Mouse (Mus musculus): ENCODE data around the gene Swsap1.

Swsap1 gene

GRCm38 (mm10) chr9:21962416-21963059 is 7.0 kb downstream of the Swsap1 start:
- in situ Hi-C loops (cut with MboI; ENCODE audit: low sequenced_read_pairs): no loop called here

DNA sequence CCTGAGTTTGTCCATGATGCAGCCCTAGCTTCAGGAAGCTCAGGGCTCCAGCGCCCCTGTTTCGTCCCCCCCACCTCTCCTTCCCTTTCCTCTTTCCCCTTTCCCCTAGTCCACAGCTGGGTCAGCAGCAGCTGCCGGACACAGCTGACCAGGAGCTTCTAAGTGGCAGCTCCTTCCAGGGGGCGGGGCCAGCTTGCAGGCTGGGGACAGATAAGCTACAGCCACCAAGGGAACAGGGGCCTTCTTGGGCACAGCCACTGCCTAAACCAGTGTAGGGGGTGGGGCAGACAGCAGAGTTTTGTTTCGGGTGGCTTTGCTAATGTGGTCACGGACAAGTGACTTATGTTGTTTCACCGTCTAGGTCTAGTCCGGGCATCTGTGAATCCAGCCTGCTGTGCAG is 7.9 kb downstream of the Swsap1 start, which contains the start of gene Epor:
Epor (minus strand) TSS at position 90 of the 400 bp plus-strand sequence.
- in situ Hi-C loops (cut with MboI; ENCODE audit: low sequenced_read_pairs): no loop called here

- in situ Hi-C loops (cut with MboI; ENCODE audit: low sequenced_read_pairs): no loop called here
Measured at GRCm38 (mm10) chr9:21968883-21969282, 13.3 kb downstream of the Swsap1 start.

GRCm38 (mm10) chr9:21969304-21969703 is 13.7 kb downstream of the Swsap1 start:
- in situ Hi-C loops (cut with MboI; ENCODE audit: low sequenced_read_pairs): no loop called here

DNA sequence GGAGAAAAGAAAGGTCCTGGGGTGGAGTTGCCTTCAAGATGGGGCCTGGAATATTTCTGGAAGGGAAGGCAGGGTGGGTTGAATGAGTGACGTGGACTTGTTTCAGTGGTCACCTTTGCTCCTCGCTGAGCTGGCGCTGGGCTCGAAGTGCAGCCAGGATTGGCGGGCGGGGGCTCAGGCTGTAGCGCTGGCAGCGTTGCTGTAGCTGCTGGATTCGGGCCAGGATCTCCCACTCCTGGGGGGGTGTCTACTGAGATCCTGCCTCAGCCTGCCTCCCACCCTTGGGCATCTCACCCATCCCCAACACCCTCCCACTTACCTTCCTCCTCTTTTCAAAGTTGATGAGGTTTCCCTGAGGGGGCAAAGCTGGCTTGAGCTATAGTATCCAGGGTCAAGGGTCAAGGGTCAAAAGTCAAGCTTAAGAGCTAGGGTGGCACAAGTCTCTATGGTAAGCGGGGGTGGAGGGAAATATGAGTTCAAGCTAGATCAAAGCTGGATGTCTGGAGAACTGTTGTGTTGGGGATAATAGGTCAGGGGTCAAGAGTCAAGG is 21.1 kb downstream of the Swsap1 start:
- in situ Hi-C loops (cut with MboI; ENCODE audit: low sequenced_read_pairs): no loop called here

- in situ Hi-C loops (cut with MboI; ENCODE audit: low sequenced_read_pairs): no loop called here
Measured at GRCm38 (mm10) chr9:21977331-21977730, 21.8 kb downstream of the Swsap1 start.

GRCm38 (mm10) chr9:21977972-21978371 is 22.4 kb downstream of the Swsap1 start:
- in situ Hi-C loops (cut with MboI; ENCODE audit: low sequenced_read_pairs): no loop called here

- in situ Hi-C loops (cut with MboI; ENCODE audit: low sequenced_read_pairs): no loop called here
Measured at GRCm38 (mm10) chr9:21978398-21979128, 23.0 kb downstream of the Swsap1 start.

GRCm38 (mm10) chr9:21983911-21984310 is 28.4 kb downstream of the Swsap1 start:
- in situ Hi-C loops (cut with MboI; ENCODE audit: low sequenced_read_pairs): no loop called here

GRCm38 (mm10) chr9:21987592-21988342 is 32.2 kb downstream of the Swsap1 start:
- in situ Hi-C loops (cut with MboI; ENCODE audit: low sequenced_read_pairs): no loop called here

GRCm38 (mm10) chr9:21988421-21989101 is 33.0 kb downstream of the Swsap1 start:
- in situ Hi-C loops (cut with MboI; ENCODE audit: low sequenced_read_pairs): no loop called here

DNA sequence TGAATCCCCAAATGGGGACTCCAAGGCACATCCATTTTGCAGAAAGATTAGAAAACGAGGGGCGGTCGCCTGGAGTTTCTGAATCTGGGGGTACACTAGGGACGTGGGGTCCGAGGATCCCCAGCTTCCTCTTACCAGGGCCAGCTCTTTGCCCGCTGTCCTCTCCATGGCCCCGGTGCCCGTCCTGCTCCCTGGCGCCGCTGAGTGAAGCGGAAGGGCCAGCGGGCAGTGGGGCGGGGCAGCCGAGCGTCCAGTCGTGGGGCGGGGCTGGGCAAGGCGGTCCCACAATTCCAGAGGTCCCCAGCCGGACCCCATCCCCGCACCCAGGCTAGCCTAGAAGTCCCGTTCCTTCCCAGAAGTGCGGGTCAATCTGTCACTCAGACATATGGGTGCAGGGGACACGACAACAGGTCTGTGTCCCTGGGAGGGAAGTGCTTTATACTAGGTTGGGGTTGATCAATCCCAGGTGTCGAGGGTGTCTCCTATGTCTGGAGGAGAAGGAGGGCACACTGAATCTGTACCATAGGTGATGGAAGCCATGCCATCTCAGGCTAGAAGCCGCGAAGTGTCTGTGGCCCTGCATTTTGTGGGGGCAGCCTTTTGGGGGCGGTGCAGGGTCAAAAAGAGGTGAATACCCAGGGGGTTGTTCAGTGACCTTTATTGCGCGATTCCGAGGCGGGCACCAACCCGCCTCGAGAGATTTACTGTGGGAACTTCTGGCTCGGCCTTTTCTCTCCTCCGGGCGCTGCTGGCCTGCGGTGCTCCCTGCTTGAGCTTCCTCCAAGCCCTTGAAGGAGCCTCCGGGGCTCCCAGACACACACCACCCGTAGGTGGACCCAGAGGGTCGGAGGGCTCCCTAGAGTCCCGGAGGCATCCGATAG is 33.9 kb downstream of the Swsap1 start, which contains the start of gene Rgl3:
Rgl3 (minus strand) TSS at position 217 of the 881 bp plus-strand sequence.
- in situ Hi-C loops (cut with MboI; ENCODE audit: low sequenced_read_pairs): no loop called here

DNA sequence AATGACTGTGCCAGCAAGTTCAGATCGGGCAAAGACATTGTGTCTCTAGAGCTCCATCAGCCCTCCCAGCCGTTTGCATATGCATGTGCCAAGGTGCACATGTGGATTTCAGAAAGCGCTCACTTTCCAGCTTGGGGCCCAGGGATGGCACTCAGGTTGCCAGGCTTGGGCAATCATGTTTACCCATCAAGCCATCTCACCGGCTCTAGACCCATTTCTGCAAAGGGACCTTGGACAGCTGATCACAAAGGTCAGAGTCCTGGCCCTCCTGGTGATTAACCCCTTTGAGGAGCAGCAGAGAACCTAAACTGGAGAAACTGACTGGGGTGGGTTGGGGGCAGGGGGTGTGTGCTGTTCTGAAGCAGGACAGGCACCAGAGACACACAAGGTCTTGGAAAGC is 36.7 kb downstream of the Swsap1 start:
- in situ Hi-C loops (cut with MboI; ENCODE audit: low sequenced_read_pairs): no loop called here

DNA sequence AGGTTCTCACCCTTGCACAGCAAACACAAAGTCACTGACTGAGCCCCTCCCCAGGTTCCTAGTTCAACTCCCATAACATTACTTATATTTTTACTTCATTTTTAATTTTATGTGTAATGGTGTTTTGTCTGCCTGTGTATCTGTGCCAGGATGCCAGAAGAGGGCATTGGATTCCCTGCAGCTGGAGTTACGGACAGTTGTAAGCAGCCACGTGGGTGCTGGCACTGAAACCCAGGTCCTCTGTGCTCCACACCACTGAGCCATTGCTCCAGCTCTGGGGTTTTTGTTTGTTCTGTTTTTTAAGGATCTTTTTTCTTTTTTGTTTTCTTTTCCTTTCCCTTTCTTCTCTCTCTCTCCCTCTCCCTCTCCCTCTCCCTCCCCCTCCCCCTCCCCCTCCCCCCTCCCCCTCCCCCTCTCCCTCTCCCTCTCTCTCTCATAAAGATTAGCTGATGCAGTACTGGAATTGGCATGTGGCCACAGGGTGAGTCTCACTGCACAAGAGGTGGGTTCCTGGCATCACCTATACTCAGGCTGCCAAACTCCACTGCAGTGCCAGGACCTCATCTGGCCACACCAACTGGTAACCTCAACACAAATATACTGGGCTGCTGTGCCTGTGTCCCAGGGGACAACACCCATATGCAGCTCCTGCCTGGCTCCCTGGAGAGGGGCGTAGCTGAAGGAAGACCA is 40.8 kb downstream of the Swsap1 start:
- in situ Hi-C loops (cut with MboI; ENCODE audit: low sequenced_read_pairs): no loop called here

DNA sequence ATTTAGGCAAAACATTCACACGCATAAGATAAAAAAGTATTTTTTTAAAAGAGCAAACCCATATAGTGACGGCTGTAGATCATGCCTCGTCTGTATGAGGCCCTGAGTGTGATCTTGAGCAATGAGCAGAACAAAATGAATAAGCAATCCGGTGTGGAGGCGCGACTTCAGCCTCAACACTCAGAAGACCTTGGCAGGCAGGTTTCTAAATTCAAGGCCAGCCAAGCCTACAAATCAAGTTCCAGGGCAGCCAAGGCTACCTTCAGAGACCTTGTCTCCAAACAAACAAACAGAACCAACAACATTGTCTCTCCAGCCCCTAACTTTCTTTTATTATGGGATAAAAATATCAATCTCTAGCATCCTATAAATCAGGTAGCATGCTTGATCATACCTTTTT is 44.7 kb downstream of the Swsap1 start:
- in situ Hi-C loops (cut with MboI; ENCODE audit: low sequenced_read_pairs): no loop called here

DNA sequence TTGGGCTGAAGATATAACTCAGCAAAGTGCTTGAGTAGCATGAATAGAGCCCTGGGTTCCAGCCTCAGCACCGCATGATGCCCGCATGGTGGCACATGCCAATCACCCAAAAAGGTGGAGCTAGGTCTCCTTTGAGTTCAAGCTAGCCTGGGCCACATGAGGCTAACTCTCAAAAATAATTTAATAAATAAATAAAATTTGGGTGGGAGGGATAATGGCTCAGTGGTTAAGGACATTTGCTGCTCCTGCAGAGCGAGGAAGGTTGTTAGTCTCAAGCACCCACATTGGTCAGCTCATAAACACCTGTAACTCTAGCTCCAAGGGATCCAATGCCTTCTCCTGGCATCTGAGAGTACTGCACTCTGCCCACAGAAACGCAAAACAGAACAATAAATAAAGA is 46.1 kb downstream of the Swsap1 start:
- in situ Hi-C loops (cut with MboI; ENCODE audit: low sequenced_read_pairs): no loop called here

GRCm38 (mm10) chr9:22002194-22003162 is 46.9 kb downstream of the Swsap1 start, which contains the start of the genes Ccdc151 and Prkcsh:
TSS of gene Ccdc151 (minus strand) at chr9:22002634.
TSS of gene Prkcsh (plus strand) at chr9:22002806.
- in situ Hi-C loops (cut with MboI; ENCODE audit: low sequenced_read_pairs): no loop called here

GRCm38 (mm10) chr9:22003163-22003554 is 47.6 kb downstream of the Swsap1 start:
- in situ Hi-C loops (cut with MboI; ENCODE audit: low sequenced_read_pairs): no loop called here

Measured in CH12F3 (cell line).